Mouse (Mus musculus) adrenal gland, adult 8-10 months (tissue): ENCODE data around the gene Lrmda. TPM values are rescaled to one million over a fixed set of nuclear protein-coding genes. Genes with fewer than 3 reads are reported as not detected.

Source experiments
- DNase-seq: peaks from one replicate; pipeline ENCODE4 v3.0.0; 2022
- total RNA-seq, 4 experiments: library from RNA; stranded (reverse); gene quantifications; 2 replicates each; pipeline ENCODE4 v1.2.4; 2022

Lrmda gene
- total RNA-seq, 4 experiments from 2014 or later = 3.4 to 8.5 (median 5.7) TPM

DNA sequence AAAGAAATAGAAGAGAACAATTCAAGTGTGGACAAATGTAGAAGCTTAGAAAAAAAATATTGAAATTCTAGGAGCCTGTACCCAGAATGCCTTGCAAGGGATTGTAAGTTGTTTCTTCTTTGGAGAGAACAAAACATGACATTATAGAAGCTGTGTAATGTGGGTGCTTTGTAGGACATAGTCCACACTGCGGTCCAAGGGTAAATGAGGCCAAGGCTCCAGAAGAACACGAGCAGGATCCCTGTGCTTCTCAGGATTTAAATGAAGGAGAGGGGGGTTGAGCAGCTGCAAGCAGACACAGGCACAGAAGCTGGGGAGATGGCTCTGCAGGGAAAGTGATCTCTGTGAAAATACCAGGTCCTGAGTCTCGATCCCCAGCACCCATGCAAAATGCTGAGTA, 643.0 kb downstream of the Lrmda start:
- no peak for DNase-seq

DNA sequence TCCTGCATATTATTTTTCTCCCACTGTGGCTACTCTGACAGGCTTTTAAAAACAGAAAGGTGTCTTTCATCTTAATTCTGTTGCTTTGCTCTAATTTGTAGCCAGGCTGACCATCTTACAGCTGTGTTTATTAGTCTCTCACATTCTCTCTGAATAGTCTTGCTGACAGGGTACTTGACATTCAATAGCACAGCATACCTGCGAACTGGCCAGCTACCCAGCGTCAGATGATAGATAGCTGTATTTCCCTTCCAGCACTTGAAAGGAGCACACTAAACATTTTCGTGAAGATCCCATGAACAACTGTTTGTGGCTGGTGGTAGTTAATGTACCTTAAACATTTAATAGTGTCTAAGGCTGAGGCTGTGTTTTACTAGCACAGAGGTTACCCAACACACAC, 646.9 kb downstream of the Lrmda start:
- no peak for DNase-seq

DNA sequence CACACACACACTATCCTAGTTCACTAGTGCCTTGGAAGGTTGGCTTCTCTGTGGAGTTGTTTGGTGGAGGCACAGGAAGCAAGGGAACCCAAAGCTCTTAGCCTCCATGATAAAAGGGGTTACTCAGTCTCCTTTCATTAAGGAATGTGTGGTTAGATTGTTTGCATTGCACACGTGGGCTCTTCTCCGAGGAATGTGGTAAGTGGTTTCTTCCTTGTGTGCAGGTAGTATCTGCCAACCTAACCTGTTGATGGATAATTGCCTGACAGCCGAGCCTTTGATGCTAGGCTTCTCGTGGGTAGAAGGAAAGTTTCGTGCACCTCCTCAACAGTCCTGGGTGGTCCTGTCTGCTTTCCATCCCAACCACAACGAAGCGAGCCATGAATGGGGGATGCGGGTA, 648.8 kb downstream of the Lrmda start:
- DNase-seq = no peak

DNA sequence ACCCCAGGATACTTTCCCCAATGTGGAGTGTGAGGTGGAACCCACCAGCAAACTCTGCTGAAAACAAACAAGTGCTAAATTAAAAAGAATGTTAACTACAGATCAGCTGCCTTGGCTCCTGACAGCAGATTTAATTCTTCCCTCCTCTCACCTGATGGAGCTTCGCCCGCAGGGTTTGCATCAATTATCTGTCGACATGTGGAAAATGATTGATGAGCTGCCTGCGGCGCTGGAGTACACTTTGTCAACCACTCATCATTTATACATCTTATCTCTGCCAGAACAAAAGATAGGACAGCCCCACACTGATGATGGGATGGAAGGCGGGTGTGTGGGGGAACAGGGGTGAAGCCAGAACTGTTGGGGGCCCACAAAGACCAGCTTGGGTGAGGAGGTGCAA, 649.2 kb downstream of the Lrmda start:
- no peak for DNase-seq

- DNase-seq = no peak
These were observed 654.1 kb downstream of the Lrmda start for GRCm38 (mm10) chr14:22673581-22673980.

- no peak for DNase-seq
These were observed 659.6 kb downstream of the Lrmda start for GRCm38 (mm10) chr14:22679008-22679704.

GRCm38 (mm10) chr14:22679705-22680643, 660.5 kb downstream of the Lrmda start:
- no peak for DNase-seq

GRCm38 (mm10) chr14:22686886-22687285, 667.4 kb downstream of the Lrmda start:
- DNase-seq = no peak

DNA sequence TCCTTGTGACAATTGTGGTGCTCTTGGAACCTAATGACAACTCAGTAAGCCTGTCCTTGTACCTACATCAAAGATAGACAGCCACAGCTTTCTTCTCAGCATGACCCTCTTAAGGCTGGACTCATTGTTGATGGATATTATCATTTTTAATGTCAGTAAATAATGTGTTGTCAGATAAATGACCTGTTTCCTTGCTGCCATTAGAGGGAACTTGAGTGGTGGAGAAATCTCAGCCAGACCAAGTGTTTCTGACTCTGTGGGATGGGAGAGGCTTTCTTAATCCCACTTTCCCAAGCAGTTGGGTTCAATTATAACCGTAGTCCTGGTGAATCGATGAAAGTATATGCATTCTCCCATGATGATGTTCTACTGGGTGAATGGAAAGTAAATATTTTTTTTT, 668.9 kb downstream of the Lrmda start:
- no peak for DNase-seq

- DNase-seq = no peak
These were observed 675.9 kb downstream of the Lrmda start for GRCm38 (mm10) chr14:22695448-22695847.

DNA sequence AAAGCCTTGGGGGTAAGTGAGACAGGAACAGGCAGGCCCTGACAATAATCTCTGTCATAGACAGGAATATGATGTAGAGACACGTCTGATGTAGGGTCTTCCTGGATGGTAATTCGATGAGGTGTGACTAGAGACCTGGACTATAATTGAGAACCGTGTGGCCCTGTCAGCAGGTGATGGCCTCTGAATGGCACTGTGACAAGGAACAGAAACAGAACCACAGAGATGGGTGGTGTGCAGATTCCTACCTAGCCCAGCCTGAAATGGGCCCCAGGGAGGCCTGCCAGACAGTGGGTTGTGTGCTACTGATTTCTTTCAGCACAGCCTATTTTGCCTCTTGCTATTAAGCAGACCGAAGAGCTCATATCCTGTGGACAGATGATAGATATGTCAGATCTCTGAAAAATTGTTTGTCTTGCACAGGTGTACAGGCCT, 676.4 kb downstream of the Lrmda start:
- no peak for DNase-seq

GRCm38 (mm10) chr14:22700236-22700635, 680.7 kb downstream of the Lrmda start:
- DNase-seq = no peak

DNA sequence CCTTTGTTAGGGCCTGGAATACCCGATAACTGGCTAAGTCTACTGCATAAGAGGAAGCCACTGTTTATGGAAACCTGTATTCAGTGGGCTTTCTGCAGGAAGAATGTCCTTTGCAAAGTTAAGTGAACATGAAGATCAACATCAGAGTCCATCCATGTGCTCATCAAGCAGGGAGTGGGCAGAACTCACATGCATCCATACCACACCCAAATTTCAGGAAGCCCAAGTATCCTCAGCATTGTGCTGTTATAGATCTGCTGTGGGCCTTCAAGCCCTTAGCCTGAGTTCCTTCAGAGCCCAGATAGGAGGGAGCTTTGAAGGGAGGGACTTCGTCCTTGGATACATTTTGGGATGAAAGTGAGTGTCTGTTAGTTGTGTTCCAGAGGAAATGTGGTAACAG, 681.2 kb downstream of the Lrmda start:
- no peak for DNase-seq

DNA sequence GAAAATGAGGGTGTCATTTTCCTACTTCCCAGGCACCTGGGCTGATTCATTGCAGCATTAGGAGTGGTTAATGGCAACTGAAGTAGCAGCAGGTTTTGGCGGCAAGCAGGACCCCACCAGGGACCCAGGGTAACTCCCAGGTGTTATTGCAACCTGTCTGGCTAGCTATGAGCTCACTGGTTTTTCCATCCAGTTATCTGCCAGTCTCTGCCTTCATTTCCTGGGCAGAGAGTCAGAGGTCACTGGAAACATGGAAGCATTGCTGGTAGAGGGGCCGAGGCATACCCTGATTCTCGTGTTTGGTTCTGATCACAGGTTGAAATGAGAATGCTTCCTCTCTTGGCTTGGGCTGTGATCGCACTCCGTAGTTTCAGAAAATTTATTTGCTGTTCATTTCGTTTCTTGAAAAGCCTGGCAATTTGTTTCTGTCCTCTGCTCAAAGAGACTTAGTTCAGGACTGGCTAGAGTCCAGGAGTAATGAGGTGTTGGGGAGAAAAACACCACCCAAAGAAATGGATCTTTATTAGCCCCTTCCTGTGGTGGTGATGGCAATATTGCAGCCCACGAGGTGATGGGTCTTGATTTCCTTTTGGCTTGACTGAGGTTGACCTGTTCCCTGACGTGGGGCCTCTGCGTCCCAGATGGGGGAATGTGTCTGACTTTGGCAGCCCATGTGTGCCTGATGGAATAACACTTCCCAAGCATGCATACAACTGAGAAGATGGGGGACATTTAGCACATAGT, 688.6 kb downstream of the Lrmda start:
- no peak for DNase-seq

GRCm38 (mm10) chr14:22710071-22710661, 690.7 kb downstream of the Lrmda start:
- no peak for DNase-seq

- DNase-seq = no peak
These were observed 692.9 kb downstream of the Lrmda start for GRCm38 (mm10) chr14:22712388-22712787.

DNA sequence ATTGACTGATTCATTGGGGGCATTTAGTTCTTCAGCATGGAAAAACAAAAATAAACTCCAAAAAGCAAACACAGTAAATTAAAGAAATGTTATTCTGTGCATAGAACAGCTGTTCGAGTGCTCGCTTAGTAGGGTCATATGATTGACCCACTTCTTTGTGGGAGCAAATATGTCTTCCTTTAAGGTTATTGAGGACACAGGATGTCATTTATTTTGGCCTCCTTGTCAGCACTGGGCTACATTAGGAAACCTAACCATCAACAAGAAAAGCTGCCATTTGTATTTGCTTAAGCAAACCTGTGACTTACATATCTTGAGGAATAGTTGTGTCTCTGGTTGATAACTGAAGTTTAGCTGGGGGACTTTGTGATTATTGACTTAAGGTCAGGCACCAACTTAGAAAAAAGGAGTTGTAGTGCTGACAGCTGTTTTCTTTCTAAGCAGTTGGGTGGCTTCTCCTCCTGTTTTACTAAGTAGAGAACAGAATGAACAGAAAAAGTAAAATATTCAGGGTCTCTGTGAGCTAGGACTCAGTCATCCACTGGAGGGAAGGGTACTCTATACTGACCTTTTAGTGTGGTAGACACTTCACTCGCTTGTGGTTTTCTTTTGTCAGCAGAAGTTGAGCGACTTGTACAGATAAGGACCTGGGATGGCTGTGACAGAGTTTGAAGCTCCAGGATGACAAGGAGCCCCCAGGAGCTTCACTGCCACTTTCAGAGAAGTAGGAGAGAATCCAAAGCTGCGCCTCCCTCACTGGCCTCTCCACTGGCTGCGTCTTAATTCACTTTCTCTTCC, 696.3 kb downstream of the Lrmda start:
- no peak for DNase-seq

DNA sequence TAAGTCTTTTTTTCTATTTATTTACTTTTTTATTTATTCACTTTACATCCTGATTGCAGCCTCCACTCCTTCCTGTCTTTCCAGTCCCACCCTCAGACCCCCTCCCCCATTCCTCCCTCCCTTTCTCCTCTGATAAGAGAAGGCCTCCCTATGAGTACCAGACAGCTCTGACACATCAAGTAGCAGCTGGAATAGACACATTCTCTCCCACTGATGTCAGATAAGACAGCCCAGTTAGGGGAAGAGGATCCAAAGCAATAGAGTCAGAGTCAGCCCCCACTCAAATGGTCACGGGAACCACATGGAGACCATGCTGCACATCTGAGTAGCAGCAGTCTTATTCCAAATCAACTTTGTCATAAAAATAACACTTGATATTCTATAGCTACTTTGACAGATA, 700.5 kb downstream of the Lrmda start:
- DNase-seq = no peak

DNA sequence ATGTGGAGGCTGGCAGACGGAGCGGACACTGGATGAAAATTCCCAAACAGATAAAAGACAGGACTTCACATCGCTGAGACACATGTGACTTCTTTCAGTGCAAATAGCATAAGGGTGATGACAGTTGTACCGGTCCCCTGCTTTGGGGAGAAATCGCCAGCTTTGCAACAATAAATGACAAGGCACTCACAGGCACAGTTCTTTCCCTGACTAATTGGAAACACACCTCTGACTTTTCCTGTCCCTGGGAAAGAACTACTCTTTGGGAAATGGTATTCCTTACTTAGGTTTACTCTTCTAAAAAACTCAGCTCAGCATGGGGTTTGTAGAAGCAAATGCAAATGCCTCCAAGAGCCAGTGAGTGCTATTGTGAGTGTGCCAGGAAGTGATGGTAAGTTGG, 702.3 kb downstream of the Lrmda start:
- DNase-seq = no peak

GRCm38 (mm10) chr14:22727548-22727947, 708.0 kb downstream of the Lrmda start:
- DNase-seq = no peak

DNA sequence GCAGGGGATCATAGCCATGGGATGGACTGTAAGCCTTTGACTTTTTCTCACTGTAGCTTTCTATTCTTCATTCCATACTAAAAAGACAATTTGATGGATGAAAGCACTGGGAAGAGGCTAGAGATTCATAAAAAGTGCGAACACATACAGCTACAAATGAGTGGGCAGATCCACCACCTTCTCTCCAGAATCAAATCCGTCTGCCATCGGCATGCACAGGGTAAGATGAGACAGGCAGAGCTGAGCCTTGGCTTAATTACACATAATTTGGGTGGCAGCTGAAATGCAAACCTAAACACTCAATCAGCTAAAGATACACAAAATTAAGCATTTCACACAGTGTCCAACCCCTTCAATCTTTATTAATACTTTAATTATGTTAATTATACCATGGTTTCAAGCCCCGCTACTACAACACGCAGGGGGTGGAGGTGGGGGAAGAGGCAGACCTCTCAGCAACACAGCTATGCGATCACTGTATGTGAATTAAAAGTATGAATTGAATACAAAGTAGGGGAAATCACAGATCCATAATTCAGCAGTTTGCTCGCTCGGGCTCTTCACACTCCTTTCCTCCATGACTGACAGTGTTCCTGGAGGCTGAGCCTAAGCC, 709.2 kb downstream of the Lrmda start:
- no peak for DNase-seq
